Mouse (Mus musculus) liver, embryonic 11.5 days (tissue): ENCODE results near the gene Notch2. TPM values are rescaled to one million over a fixed set of nuclear protein-coding genes. Genes with fewer than 3 reads are reported as not detected.
"Not testable (repeated sequence)": the region's sequence is repeated elsewhere in the genome, so short reads cannot be mapped to it uniquely, and the experiment has no call there.

Experiments
- ATAC-seq: fragments of 200-750 bp; cut with Nextera tagmentation; replicated peaks from 2 replicates; pipeline ENCODE4 v1.8.0; 2017; ENCODE audit warnings: moderate number of reproducible peaks, mild to moderate bottlenecking, moderate TSS enrichment, moderate library complexity; ENCODE audit not compliant: low FRiP score
- DNase-seq: peaks from one replicate; pipeline ENCODE4 v3.0.0-alpha.2; 2017; ENCODE audit warnings: low spot score
- H3K27ac ChIP-seq: fragments of 300-500 bp; sonication (generic); 2 replicates; pipeline ENCODE4 v1.5.1; 2014; ENCODE audit warnings: mild to moderate bottlenecking, low read depth, low read length, control low read depth
- H3K27me3 ChIP-seq: fragments of 300-500 bp; sonication (generic); replicated peaks from 2 replicates; pipeline ENCODE4 v1.6.1; 2014; ENCODE audit warnings: low read length, mixed read lengths; ENCODE audit not compliant: control insufficient read depth, insufficient read depth
- H3K36me3 ChIP-seq: fragments of 300-500 bp; sonication (generic); 2 replicates; pipeline ENCODE4 v1.6.1; 2014; ENCODE audit warnings: mild to moderate bottlenecking, low read length, moderate library complexity, mixed read lengths; ENCODE audit not compliant: control insufficient read depth, insufficient read depth
- H3K4me1 ChIP-seq: fragments of 300-500 bp; sonication (generic); replicated peaks from 2 replicates; pipeline ENCODE4 v1.6.1; 2014; ENCODE audit warnings: low read length, mixed read lengths; ENCODE audit not compliant: control insufficient read depth, insufficient read depth
- H3K4me2 ChIP-seq: fragments of 300-500 bp; sonication (generic); 2 replicates; pipeline ENCODE4 v1.6.1; 2014; ENCODE audit warnings: mild to moderate bottlenecking, control low read depth, moderate library complexity
- H3K4me3 ChIP-seq: fragments of 300-500 bp; sonication (generic); 2 replicates; pipeline ENCODE4 v1.5.1; 2014; ENCODE audit warnings: low read depth, low read length, control low read depth
- H3K9ac ChIP-seq: fragments of 300-500 bp; sonication (generic); 2 replicates; pipeline ENCODE4 v1.6.1; 2014; ENCODE audit warnings: low read depth, low read length, control low read depth
- H3K9me3 ChIP-seq: fragments of 300-500 bp; sonication (generic); 2 replicates; pipeline ENCODE4 v1.6.1; 2016; ENCODE audit warnings: low read length, inconsistent platforms, mixed read lengths; ENCODE audit not compliant: control insufficient read depth
- WGBS: fragments of 180-500 bp; shearing (Covaris S2); extraction: QIAGEN DNeasy Blood & Tissue Kit; methylation state at CpG from one replicate; pipeline ENCODE4 v1.1.7; 2014; 5-methylcytosine and 5-hydroxymethylcytosine counted together
- polyA plus RNA-seq: library from polyadenylated mRNA; unstranded; fragments of >200 nt; fragmentation: Nextera tagmentation; extraction: Ambion mirVana; gene quantifications from 2 replicates; pipeline ENCODE4 v1.2.1, GENCODE M21; 2014

Gene Notch2
- polyA plus RNA-seq, 1 experiment from 2014 or later, result 17.2 TPM

DNA sequence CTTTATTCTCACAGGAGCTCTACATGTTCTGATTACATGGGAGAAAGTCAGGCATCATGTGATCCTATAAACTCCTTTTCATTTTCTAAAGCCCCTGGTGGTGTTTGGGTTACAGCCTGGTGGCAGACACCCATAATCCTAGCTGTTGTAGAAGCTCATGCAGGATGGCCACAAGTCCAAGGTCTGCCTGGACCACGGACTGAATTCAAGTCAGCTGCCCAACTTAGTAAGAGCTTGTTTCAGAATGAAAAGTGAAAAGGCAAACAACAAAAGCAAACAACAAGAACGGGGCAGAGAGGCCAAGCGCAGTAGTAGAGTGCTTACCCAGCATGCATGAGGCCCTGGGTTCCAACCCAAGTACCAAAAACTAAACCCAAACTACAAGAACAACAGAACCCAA is 95.5 kb downstream of the Notch2 start:
- Histone ChIP-seq H3K36me3 (peaks cover 26% of the 10 kb centered on the region), H3K4me2 (no peak overlapping the region), H3K27me3 (no peaks in the 10 kb centered on the region), H3K9ac (no peak overlapping the region), H3K4me3 (no peak overlapping the region), H3K4me1 (no peaks in the 10 kb centered on the region), H3K9me3 (no peaks in the 10 kb centered on the region), H3K27ac (no peak overlapping the region)
- ATAC-seq, result no peak
- no peak for DNase-seq
- 85% methylated on average over 3 of the region's 3 CpGs for WGBS

DNA sequence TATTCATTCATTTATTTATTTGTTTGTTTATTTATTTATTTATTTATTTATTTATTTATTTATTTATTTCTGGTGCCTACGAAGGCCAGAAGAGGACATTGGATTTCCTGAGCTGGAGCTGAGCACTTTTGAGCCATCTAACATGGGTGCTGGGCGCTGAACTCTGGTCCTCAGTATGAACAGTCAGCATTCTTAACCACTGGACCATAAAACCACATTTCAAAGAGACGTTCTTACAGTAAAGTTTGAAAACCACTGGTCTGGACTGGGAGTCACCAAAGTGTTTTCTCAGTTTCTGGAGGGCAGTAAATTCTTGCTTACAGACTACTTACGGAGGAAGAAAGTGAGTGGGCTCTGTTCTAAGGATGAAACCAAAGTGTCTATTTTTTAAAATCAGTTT is 97.3 kb downstream of the Notch2 start:
- H3K27me3 ChIP-seq, result no peaks in the 10 kb centered on the region
- 89% methylated on average over 4 of the region's 4 CpGs for WGBS
- no peaks in the 10 kb centered on the region for H3K4me1 ChIP-seq
- no peak overlapping the region for H3K27ac ChIP-seq
- ATAC-seq (no peak), DNase-seq (no peak)
- H3K36me3 ChIP-seq, result peaks cover 25% of the 10 kb centered on the region
- H3K4me2 ChIP-seq, result no peak overlapping the region
- no peaks in the 10 kb centered on the region for H3K9me3 ChIP-seq
- H3K9ac ChIP-seq, result no peak overlapping the region
- no peak overlapping the region for H3K4me3 ChIP-seq

DNA sequence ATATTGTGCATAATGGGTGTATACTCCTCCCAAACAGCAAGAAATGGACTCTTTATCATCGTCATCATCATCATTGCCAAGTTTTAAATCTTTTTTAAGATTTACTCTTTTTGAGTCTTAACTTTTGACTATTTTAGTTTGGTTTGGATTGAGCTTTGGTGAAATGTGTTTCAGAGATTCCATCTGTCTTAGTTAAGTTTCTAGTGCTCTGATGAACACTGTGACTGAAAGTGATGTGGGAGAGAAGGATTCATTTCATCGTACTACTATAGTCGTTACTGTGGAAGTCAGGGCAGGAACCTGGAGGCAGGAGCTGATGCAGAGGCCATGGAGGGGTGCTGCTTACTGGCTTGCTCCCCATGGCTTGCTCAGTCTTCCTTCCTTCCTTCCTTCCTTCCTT is 104.9 kb downstream of the Notch2 start:
- no peaks in the 10 kb centered on the region for H3K4me1 ChIP-seq
- no peak overlapping the region for H3K4me2 ChIP-seq
- H3K36me3 ChIP-seq, result peaks cover 30% of the 10 kb centered on the region
- no peaks in the 10 kb centered on the region for H3K27me3 ChIP-seq
- ATAC-seq (no peak), DNase-seq (no peak)
- no peaks in the 10 kb centered on the region for H3K9me3 ChIP-seq
- no peak overlapping the region for H3K4me3 ChIP-seq
- H3K27ac ChIP-seq, result no peak overlapping the region
- no peak overlapping the region for H3K9ac ChIP-seq
- WGBS, result 90% methylated on average over 3 of the region's 3 CpGs

DNA sequence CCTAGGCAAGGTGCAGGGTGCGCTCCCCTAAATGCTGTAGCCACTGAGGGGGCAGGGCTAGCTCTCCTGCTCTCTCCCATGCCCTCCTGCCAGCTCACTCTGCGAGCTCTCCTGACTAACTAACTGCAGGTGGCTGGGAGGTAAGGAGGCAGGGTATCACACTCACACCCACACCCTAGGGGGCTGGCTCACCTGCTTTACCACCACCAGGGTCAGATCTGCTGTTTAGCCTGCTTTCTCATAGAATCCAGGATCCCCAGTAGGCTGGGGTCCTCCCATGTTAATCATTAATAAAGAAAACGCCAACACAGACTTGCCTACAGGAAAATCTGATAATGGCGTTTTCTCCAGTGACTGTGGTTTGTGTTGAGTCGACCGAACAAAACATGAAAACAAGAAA is 106.0 kb downstream of the Notch2 start:
- Histone ChIP-seq H3K9me3 (no peaks in the 10 kb centered on the region), H3K27ac (no peak overlapping the region), H3K36me3 (peaks cover 27% of the 10 kb centered on the region), H3K27me3 (no peaks in the 10 kb centered on the region), H3K4me3 (no peak overlapping the region), H3K4me2 (no peak overlapping the region), H3K4me1 (no peaks in the 10 kb centered on the region), H3K9ac (no peak overlapping the region)
- 75% methylated on average over 6 of the region's 6 CpGs for WGBS
- ATAC-seq (0 out of 2 replicates have a peak, but pooled peaks have one; percentile 59), DNase-seq (no peak)

DNA sequence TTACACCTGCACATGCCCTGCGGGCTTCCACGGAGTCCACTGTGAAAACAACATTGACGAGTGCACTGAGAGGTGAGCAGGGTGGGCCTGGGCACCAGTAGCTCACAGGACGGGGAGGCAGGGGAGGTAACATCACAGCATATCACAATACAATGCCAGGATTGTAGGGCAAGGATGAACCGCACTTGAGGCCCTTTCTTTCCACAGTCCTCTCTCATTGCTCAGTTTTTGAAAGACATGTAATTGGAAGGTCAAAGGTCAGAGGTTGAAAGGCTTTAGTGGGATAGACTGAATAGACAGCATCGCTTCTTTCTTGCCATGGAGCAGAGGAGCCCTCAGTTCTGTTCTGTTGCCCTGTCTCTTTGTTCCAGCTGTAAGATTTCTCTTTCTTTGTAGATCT is 107.6 kb downstream of the Notch2 start:
- Histone ChIP-seq H3K4me1 (no peaks in the 10 kb centered on the region), H3K4me3 (no peak overlapping the region), H3K9me3 (no peaks in the 10 kb centered on the region), H3K27ac (no peak overlapping the region), H3K27me3 (no peaks in the 10 kb centered on the region), H3K9ac (no peak overlapping the region), H3K4me2 (no peak overlapping the region), H3K36me3 (peaks cover 27% of the 10 kb centered on the region)
- 76% methylated on average over 6 of the region's 6 CpGs for WGBS
- ATAC-seq (no peak), DNase-seq (no peak)

DNA sequence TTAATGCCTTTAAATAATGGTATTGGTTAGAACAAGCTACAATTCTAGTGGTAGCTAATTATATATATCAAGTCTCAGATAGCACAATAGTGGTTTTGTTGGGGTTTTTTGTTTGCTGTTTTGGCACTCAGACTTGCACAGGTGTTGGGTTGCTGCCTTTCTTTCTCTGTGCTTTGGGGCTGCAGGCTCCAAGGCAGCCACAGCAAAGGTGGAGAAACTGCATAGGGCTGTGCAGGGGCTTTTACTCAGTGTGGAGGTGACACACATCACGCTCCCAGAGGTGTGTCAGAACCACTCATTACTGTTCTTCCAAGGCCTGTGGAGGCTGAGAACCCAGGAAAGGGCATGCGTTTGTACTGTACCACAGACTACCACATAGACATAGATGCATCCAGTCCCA is 114.4 kb downstream of the Notch2 start:
- no peaks in the 10 kb centered on the region for H3K27me3 ChIP-seq
- WGBS, result 84% methylated on average over 2 of the region's 2 CpGs
- no peaks in the 10 kb centered on the region for H3K9me3 ChIP-seq
- no peak overlapping the region for H3K4me2 ChIP-seq
- no peak overlapping the region for H3K9ac ChIP-seq
- H3K36me3 ChIP-seq, result peaks cover 20% of the 10 kb centered on the region; the same call in 1 of the 2 replicates
- no peak overlapping the region for H3K27ac ChIP-seq
- no peak for DNase-seq
- no peak overlapping the region for H3K4me3 ChIP-seq
- no peaks in the 10 kb centered on the region for H3K4me1 ChIP-seq
- no peak for ATAC-seq

DNA sequence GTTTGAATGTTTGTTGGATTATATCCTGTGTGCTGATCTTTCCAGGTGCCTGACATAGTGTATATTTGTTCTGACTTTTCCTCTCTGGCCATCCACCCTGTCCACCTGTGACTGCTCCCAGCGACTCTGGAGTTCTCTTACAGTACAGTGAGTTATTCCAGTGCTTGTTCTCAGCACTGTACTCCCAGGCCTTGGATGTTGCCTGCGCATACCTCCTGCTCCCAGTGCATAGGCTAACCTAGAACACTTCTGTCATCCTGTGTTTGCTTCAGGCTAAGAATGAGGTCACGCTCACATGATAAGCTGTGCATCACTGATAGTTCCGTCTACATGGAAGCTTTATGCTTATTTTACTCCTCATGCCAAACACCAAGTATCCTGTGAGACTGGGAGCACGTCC is 115.4 kb downstream of the Notch2 start:
- DNase-seq, result no peak
- H3K36me3 ChIP-seq, result peaks cover 20% of the 10 kb centered on the region; the same call in 1 of the 2 replicates

DNA sequence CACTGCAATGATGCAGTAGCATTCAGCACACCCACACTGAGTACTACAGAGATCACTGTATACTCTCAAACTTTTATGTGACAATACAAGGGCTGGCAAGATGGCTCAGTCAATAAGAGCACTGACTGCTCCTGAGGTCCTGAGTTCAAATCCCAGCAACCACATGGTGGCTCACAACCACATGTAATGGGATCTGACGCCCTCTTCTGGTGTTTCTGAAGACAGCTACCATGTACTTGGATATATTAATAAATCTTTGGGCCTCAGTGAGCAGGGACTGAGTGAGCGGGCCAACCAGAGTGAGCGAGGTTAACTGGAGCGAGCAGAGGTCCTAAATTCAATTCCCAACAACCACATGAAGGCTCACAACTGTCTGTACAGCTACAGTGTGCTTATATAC is 118.8 kb downstream of the Notch2 start:
- H3K4me1 ChIP-seq, H3K9ac ChIP-seq, ATAC-seq, H3K4me3 ChIP-seq, H3K27me3 ChIP-seq, H3K27ac ChIP-seq, H3K4me2 ChIP-seq, DNase-seq, H3K9me3 ChIP-seq: not testable (repeated sequence)
- WGBS, result 89% methylated on average over 4 of the region's 4 CpGs
- H3K36me3 ChIP-seq, result peaks cover 32% of the 10 kb centered on the region

More for the DNA sequence above, 115.4 kb downstream of the Notch2 start:
- no peak overlapping the region for H3K27ac ChIP-seq
- no peak overlapping the region for H3K9ac ChIP-seq
- no peaks in the 10 kb centered on the region for H3K27me3 ChIP-seq
- H3K4me2 ChIP-seq, result no peak overlapping the region
- WGBS, result 78% methylated on average over 5 of the region's 5 CpGs
- H3K4me3 ChIP-seq, result no peak overlapping the region
- H3K4me1 ChIP-seq, result no peaks in the 10 kb centered on the region
- no peak for ATAC-seq
- H3K9me3 ChIP-seq, result no peaks in the 10 kb centered on the region

DNA sequence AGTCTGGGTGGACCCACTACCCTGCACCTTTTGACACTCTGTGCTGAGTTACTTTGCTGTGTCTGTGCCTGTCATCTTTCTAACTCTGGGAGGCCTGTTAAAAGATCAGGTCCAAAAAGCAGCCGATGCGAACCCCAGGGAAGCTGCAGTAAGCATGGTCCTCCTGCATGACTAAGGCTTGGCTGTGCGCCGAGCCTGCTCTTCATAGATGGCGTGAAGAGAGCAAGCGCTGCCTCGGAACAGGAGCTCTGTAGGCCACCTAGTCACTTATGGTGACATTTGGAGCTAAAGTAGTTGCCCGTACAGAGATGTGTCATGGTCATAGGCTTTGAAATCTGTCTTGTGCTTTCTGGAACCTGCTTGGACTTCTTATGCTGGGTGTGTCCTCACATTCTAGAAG is 119.3 kb downstream of the Notch2 start:
- Histone ChIP-seq H3K36me3 (peaks cover 36% of the 10 kb centered on the region), H3K9me3 (no peaks in the 10 kb centered on the region), H3K27me3 (no peaks in the 10 kb centered on the region), H3K9ac (no peak overlapping the region), H3K4me1 (no peaks in the 10 kb centered on the region), H3K27ac (no peak overlapping the region), H3K4me3 (no peak overlapping the region), H3K4me2 (no peak overlapping the region)
- DNase-seq (no peak), ATAC-seq (no peak)
- 93% methylated on average over 8 of the region's 8 CpGs for WGBS
